Mouse (Mus musculus) midbrain, embryonic 16.5 days (tissue): ENCODE results near the gene Gas2l1. TPM values are rescaled to one million over a fixed set of nuclear protein-coding genes. Genes with fewer than 3 reads are reported as not detected.

Source experiments
- ATAC-seq: fragments of 200-750 bp; cut with Nextera tagmentation; 2 replicates; pipeline ENCODE4 v1.8.0; 2017; ENCODE audit warnings: moderate TSS enrichment
- H3K27ac ChIP-seq: fragments of 300-500 bp; sonication (generic); 2 replicates; pipeline ENCODE4 v1.5.1; 2014; ENCODE audit warnings: mild to moderate bottlenecking, low read length, mixed read lengths
- H3K27me3 ChIP-seq: fragments of 300-500 bp; sonication (generic); 2 replicates; pipeline ENCODE4 v1.6.1; 2014; ENCODE audit warnings: low read depth, low read length, mixed read lengths; ENCODE audit not compliant: control insufficient read depth, insufficient read depth
- H3K36me3 ChIP-seq: fragments of 300-500 bp; sonication (generic); 2 replicates; pipeline ENCODE4 v1.6.1; 2014; ENCODE audit warnings: mild to moderate bottlenecking, low read length, moderate library complexity, mixed read lengths; ENCODE audit not compliant: control insufficient read depth, insufficient read depth
- H3K4me1 ChIP-seq: fragments of 300-500 bp; sonication (generic); 2 replicates; pipeline ENCODE4 v1.6.1; 2014; ENCODE audit warnings: mild to moderate bottlenecking, low read length, mixed read lengths; ENCODE audit not compliant: control insufficient read depth, insufficient read depth
- H3K4me2 ChIP-seq: fragments of 300-500 bp; sonication (generic); 2 replicates; pipeline ENCODE4 v1.6.1; 2014; ENCODE audit warnings: mild to moderate bottlenecking, low read length, mixed read lengths
- H3K4me3 ChIP-seq: fragments of 300-500 bp; sonication (generic); 2 replicates; pipeline ENCODE4 v1.5.1; 2014; ENCODE audit warnings: low read depth, mild to moderate bottlenecking, low read length, moderate library complexity, mixed read lengths
- H3K9ac ChIP-seq: fragments of 300-500 bp; sonication (generic); 2 replicates; pipeline ENCODE4 v1.6.1; 2014; ENCODE audit warnings: low read depth, low read length, mixed read lengths
- H3K9me3 ChIP-seq: fragments of 300-500 bp; sonication (generic); replicated peaks from 2 replicates; pipeline ENCODE4 v1.6.1; 2014; ENCODE audit warnings: mild to moderate bottlenecking, low read length, mixed read lengths; ENCODE audit not compliant: control insufficient read depth, poor library complexity, severe bottlenecking
- WGBS: fragments of 180-500 bp; shearing (Covaris S2); extraction: QIAGEN DNeasy Blood & Tissue Kit; methylation state at CpG from one replicate; pipeline ENCODE4 v1.1.7; 2014; 5-methylcytosine and 5-hydroxymethylcytosine counted together
- polyA plus RNA-seq: library from polyadenylated mRNA; unstranded; fragments of >200 nt; fragmentation: Nextera tagmentation; extraction: Ambion mirVana; gene quantifications from 2 replicates; pipeline ENCODE4 v1.2.1, GENCODE M21; 2015

Gas2l1 gene
- polyA plus RNA-seq: 19.5 and 20.6 TPM in 2 replicates

DNA sequence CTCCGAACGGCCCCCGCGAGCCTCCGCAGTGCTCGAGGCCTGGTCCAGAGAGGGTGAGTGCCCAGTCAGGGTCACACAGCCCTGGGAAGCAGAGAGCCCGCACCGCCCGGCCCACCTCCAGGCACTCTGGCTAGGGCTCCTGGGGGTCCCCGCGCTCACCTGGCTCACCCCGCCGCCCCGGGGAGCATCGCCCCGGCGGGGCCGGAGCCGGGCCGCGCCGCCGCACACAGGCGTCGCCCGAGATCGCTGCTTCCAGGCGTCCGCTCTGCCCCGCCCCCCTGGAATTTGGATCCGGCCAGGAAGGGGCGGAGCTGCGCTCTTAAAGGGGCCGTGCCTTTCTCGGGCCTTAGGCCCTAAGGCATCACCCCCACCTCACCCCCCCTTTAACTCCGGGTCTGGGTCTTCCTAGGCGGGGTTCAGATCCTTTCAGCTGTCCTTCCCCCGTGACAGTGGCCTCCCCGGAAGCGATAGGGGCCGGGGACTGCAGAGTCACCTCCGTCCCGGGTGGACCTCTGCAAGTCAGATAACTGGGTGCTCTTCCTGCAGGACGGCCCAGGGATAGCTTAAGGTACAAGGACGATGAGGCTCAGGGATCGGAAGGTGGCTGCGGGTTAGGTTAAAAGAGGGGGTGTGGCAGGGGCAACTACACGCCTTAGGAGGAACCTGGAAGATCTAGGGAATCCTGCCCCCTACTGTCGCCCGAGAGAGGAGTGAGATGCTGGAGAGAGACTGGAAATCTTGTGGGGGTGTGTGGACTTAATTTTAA lies at the start of gene Gas2l1:
Gas2l1 (minus strand) TSS at position 272 of the 766 bp plus-strand sequence.
- no peaks in the 10 kb centered on the region for H3K9me3 ChIP-seq
- peak within 1 kb of the TSS; percentile 77 for H3K9ac ChIP-seq
- H3K4me3 ChIP-seq: peak within 1 kb of the TSS; percentile 70
- H3K4me2 ChIP-seq: peak within 1 kb of the TSS; percentile 79
- H3K4me1 ChIP-seq: peaks cover 30% of the 10 kb centered on the region
- WGBS: under 1% methylated on average over 45 of the region's 50 CpGs
- peaks cover 33% of the 10 kb centered on the region for H3K27me3 ChIP-seq
- H3K27ac ChIP-seq: peak within 1 kb of the TSS; percentile 31; the same call in 1 of the 2 replicates
- H3K36me3 ChIP-seq: peaks cover 15% of the 10 kb centered on the region
- ATAC-seq: peak; percentile 85

GRCm38 (mm10) chr11:5113645-5114044 lies 48.5 kb upstream of the Gas2l1 start:
- H3K4me1 ChIP-seq: no peaks in the 10 kb centered on the region
- WGBS: 75% methylated on average over 7 of the region's 7 CpGs
- H3K27ac ChIP-seq: no peak overlapping the region
- no peaks in the 10 kb centered on the region for H3K27me3 ChIP-seq
- H3K4me2 ChIP-seq: no peak overlapping the region
- no peak overlapping the region for H3K4me3 ChIP-seq
- H3K9ac ChIP-seq: no peak overlapping the region
- ATAC-seq: no peak
- H3K36me3 ChIP-seq: no peaks in the 10 kb centered on the region
- H3K9me3 ChIP-seq: no peaks in the 10 kb centered on the region

DNA sequence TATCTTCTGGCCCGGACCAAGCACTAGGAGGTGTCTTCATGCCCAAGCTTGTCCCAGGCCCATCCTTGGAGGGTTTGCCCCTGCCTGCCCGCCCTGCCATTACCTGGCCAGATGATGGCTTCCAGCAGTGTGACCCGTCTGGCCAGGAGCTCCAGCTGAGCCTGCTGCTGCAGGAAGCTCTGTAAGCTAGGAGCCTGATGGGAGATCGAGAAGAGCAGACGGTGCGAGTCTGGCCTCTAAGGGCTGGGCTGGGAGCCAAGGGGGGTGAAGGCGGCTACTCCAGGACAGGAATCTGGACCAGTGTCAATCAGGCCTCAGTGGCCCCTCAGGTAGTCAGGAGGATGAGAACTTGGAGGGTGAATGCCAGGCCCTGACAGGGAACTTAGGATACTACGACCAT lies 44.3 kb upstream of the Gas2l1 start:
- Histone ChIP-seq H3K27ac (no peak overlapping the region), H3K4me2 (no peak overlapping the region), H3K9me3 (no peaks in the 10 kb centered on the region), H3K9ac (no peak overlapping the region), H3K36me3 (no peaks in the 10 kb centered on the region), H3K27me3 (no peaks in the 10 kb centered on the region), H3K4me3 (no peak overlapping the region), H3K4me1 (no peaks in the 10 kb centered on the region)
- WGBS: 79% methylated on average over 8 of the region's 8 CpGs
- ATAC-seq: no peak

DNA sequence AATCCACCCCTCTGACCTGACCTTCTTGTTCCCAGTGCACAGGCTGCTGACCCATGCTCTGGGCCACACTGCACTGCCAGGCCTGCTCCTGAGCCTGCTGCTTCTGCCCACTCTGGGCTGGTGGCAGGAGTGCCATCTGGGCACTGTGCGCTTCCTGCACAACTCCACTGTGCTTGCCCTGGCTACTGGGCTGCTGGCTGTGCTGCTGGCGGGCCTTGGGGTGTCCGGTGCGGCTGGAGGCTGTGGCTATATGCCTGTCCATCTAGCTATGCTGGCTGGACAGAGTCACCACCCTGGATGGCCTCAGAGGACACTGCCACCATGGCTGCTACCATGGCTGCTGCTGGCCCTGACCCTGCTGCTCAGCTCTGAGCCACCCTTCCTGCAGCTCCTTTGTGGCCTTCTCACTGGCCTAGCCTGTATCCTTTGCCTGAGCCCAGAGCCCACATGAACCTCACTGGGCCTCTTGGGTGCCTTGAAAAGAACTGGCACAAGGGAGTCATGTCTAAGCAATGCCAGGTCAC lies 38.9 kb upstream of the Gas2l1 start:
- Histone ChIP-seq H3K4me2 (no peak overlapping the region), H3K36me3 (no peaks in the 10 kb centered on the region), H3K9ac (no peak overlapping the region), H3K27me3 (no peaks in the 10 kb centered on the region), H3K27ac (no peak overlapping the region), H3K4me1 (peaks cover 15% of the 10 kb centered on the region), H3K4me3 (no peak overlapping the region), H3K9me3 (no peaks in the 10 kb centered on the region)
- WGBS: 96% methylated on average over 4 of the region's 4 CpGs
- no peak for ATAC-seq

DNA sequence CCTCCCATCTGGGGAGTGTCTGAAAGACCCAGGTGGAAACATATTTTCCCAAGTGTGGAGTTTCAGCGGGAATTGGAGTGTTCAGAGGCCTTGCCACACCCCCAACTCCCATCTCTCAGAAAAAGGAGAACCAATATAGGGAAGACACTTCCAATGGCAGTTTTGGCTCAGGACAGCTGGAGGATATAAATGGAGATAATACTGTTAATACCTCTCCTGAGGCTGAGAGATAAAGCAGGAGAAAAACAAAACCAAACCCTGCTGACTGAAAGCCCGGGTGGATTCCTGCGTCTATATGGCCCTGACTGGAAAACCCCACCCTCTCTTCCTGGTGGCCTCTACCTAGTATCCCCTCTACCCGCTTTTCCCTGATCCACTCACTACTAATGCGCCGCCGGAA lies 37.3 kb upstream of the Gas2l1 start:
- H3K4me2 ChIP-seq: no peak overlapping the region
- no peaks in the 10 kb centered on the region for H3K27me3 ChIP-seq
- no peak overlapping the region for H3K4me3 ChIP-seq
- no peak for ATAC-seq
- H3K9ac ChIP-seq: no peak overlapping the region
- H3K9me3 ChIP-seq: no peaks in the 10 kb centered on the region
- H3K36me3 ChIP-seq: no peaks in the 10 kb centered on the region
- no peak overlapping the region for H3K27ac ChIP-seq
- H3K4me1 ChIP-seq: peaks cover 18% of the 10 kb centered on the region
- WGBS: 89% methylated on average over 7 of the region's 7 CpGs

GRCm38 (mm10) chr11:5101641-5102040 lies 36.5 kb upstream of the Gas2l1 start:
- no peak for ATAC-seq
- 87% methylated on average over 6 of the region's 6 CpGs for WGBS

DNA sequence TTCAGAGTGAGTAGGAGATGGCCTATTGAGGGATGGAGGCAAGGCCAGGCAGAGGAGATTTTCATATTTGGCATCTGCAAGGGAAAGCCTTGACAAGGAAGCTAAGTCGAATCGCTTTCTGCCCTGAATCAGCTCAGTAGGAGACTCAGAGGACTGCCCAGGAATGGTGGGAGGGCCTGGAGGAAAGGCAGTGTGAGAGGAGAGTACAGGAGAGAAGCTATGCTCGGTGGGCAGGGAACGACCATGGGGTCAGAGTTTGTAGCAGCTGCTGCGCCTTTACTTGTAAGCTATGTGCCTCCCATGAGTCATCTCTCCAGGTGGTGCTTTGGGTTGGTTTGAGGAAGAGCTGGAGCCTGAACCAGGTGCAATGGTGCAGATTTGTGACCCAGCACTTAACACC lies 35.7 kb upstream of the Gas2l1 start:
- no peaks in the 10 kb centered on the region for H3K9me3 ChIP-seq

More at GRCm38 (mm10) chr11:5101641-5102040, 36.5 kb upstream of the Gas2l1 start:
- no peaks in the 10 kb centered on the region for H3K27me3 ChIP-seq
- no peak overlapping the region; the same call in 1 of the 2 replicates for H3K4me2 ChIP-seq
- H3K4me1 ChIP-seq: peaks cover 25% of the 10 kb centered on the region
- no peaks in the 10 kb centered on the region for H3K9me3 ChIP-seq
- H3K36me3 ChIP-seq: no peaks in the 10 kb centered on the region
- H3K27ac ChIP-seq: no peak overlapping the region
- H3K4me3 ChIP-seq: no peak overlapping the region
- no peak overlapping the region for H3K9ac ChIP-seq

GRCm38 (mm10) chr11:5100283-5100682 lies 35.2 kb upstream of the Gas2l1 start:
- Histone ChIP-seq H3K27me3 (no peaks in the 10 kb centered on the region), H3K4me2 (peak overlapping the region; percentile 67), H3K36me3 (no peaks in the 10 kb centered on the region), H3K27ac (peak overlapping the region; percentile 99), H3K4me3 (peak overlapping the region; percentile 95), H3K9me3 (no peaks in the 10 kb centered on the region), H3K4me1 (peaks cover 34% of the 10 kb centered on the region), H3K9ac (peak overlapping the region; percentile 87)
- under 1% methylated on average over 7 of the region's 7 CpGs for WGBS
- ATAC-seq: no peak

More for the DNA sequence above, 35.7 kb upstream of the Gas2l1 start:
- H3K4me1 ChIP-seq: peaks cover 33% of the 10 kb centered on the region
- peak overlapping the region; percentile 87 for H3K9ac ChIP-seq
- H3K4me3 ChIP-seq: peak overlapping the region; percentile 95
- no peak for ATAC-seq
- no peaks in the 10 kb centered on the region for H3K36me3 ChIP-seq
- 43% methylated on average over 5 of the region's 5 CpGs for WGBS
- H3K27me3 ChIP-seq: no peaks in the 10 kb centered on the region
- peak overlapping the region; percentile 99 for H3K27ac ChIP-seq
- H3K4me2 ChIP-seq: peak overlapping the region; percentile 67

DNA sequence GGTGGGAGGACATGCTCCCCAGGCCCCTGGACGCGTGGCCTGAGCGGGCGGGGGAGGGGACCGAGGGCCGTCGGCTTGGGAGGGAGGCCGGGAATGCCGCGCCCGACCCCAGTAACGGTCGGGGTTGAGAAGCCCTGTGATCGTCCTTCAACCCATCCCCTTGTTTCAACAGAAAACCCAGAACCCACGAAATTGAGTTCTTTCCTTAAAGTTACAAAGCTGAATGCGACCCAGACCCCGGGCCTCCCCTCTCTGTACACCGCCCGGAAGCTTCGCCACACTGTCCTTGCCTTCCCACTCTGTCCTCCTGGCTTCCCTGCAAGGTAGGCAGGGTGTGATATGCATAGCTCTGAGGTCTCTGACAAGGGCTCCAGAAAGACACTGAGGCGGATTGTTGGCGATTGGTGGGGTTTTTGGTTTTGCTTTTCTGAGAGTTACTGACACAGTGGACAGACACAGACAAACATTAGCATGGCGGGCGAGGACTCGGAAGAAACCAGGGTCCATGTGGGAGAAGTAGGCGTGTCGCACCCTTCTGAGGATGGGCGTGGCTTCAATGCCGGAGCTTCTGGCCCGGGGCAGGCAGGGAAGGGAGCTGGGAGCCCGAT lies 34.6 kb upstream of the Gas2l1 start:
- H3K36me3 ChIP-seq: no peaks in the 10 kb centered on the region
- peaks cover 34% of the 10 kb centered on the region for H3K4me1 ChIP-seq
- ATAC-seq: peak; percentile 78
- H3K4me3 ChIP-seq: peak overlapping the region; percentile 95
- H3K4me2 ChIP-seq: peak overlapping the region; percentile 67
- peak overlapping the region; percentile 87 for H3K9ac ChIP-seq
- H3K27me3 ChIP-seq: no peaks in the 10 kb centered on the region
- H3K27ac ChIP-seq: peak overlapping the region; percentile 99
- WGBS: under 1% methylated on average over 31 of the region's 31 CpGs
- H3K9me3 ChIP-seq: no peaks in the 10 kb centered on the region
